Comparison of ENCODE assay signal across 10 mouse cellular contexts in genomic region chr19:36112007-36112406, GRCm38 (mm10). TPM values are rescaled to one million over a fixed set of nuclear protein-coding genes. Genes with fewer than 3 reads are reported as not detected.
DNase-seq lines count a peak whose midpoint lies in the region; ATAC-seq lines count a peak whose summit lies in the region.
"Had no signal": no experiment of that assay in that cellular context is flagged by ENCODE, and none has a peak within 500 bp of the region (broad histone marks: within the 10 kb centered on the region; RNA-seq: fewer than 3 reads in every experiment).

No protein-coding gene starts in this region.

- peak overlapping the region; percentile 7; the same call in 1 of the 2 replicates for H3K27ac ChIP-seq in heart, embryonic 12.5 days (ENCODE audit: poor library complexity, severe bottlenecking)
- H3K27ac ChIP-seq in embryonic facial prominence, embryonic 13.5 days = no peak overlapping the region
- no peak overlapping the region for H3K27ac ChIP-seq in hindbrain, embryonic 14.5 days
- H3K27ac ChIP-seq in midbrain, embryonic 15.5 days = no peak overlapping the region

- ATAC-seq in heart, embryonic 12.5 days (ENCODE audit: insufficient number of reproducible peaks, low FRiP score) = no peak
- ATAC-seq in embryonic facial prominence, embryonic 13.5 days (ENCODE audit: insufficient number of reproducible peaks, insufficient read depth, low FRiP score, low TSS enrichment, low read depth) = no peak
- ATAC-seq in hindbrain, embryonic 14.5 days (ENCODE audit: low FRiP score) = peak; percentile 38; the same call in 1 of the 2 replicates
- ATAC-seq in midbrain, embryonic 15.5 days (replicated peaks) = peak; percentile 42; the same call in 1 of the 2 replicates
- no peak for ATAC-seq in erythroid progenitor cell, adult 5-6 weeks (replicated peaks; ENCODE audit: low FRiP score, poor library complexity, severe bottlenecking)

- intact Hi-C loops in heart, postnatal 25 days (cut with DNase I) = loop anchor here (5.0 to 10.0 kb wide), 3 partner anchors 65 to 443 kb away; partner anchors contain the start of genes Hectd2 and Pcgf5

- WGBS in heart, embryonic 12.5 days = 50% methylated on average over 17 of the region's 17 CpGs
- 60% methylated on average over 17 of the region's 17 CpGs for WGBS in embryonic facial prominence, embryonic 13.5 days
- 47% methylated on average over 17 of the region's 17 CpGs for WGBS in hindbrain, embryonic 14.5 days
- WGBS in midbrain, embryonic 15.5 days = 48% methylated on average over 17 of the region's 17 CpGs

- no peaks in the 10 kb centered on the region for H3K27me3 ChIP-seq in heart, embryonic 12.5 days (replicated peaks)
- no peaks in the 10 kb centered on the region for H3K27me3 ChIP-seq in embryonic facial prominence, embryonic 13.5 days
- H3K27me3 ChIP-seq in hindbrain, embryonic 14.5 days (ENCODE audit: control insufficient read depth, insufficient read depth, low read length) = no peaks in the 10 kb centered on the region
- no peaks in the 10 kb centered on the region for H3K27me3 ChIP-seq in midbrain, embryonic 15.5 days (replicated peaks)

- H3K4me2 ChIP-seq in heart, embryonic 12.5 days = no peak overlapping the region
- peak overlapping the region; percentile 33; the same call in 1 of the 2 replicates for H3K4me2 ChIP-seq in embryonic facial prominence, embryonic 13.5 days
- peak overlapping the region; percentile 49 for H3K4me2 ChIP-seq in hindbrain, embryonic 14.5 days (replicated peaks)
- peak overlapping the region; percentile 31 for H3K4me2 ChIP-seq in midbrain, embryonic 15.5 days

- no peaks in the 10 kb centered on the region for H3K9me3 ChIP-seq in heart, embryonic 12.5 days (replicated peaks)
- H3K9me3 ChIP-seq in embryonic facial prominence, embryonic 13.5 days = no peaks in the 10 kb centered on the region
- no peaks in the 10 kb centered on the region for H3K9me3 ChIP-seq in hindbrain, embryonic 14.5 days (ENCODE audit: control insufficient read depth, low read length)
- no peaks in the 10 kb centered on the region for H3K9me3 ChIP-seq in midbrain, embryonic 15.5 days
- H3K9me3 ChIP-seq: G1E had no signal

- H3K4me3 ChIP-seq in heart, embryonic 12.5 days = no peak overlapping the region
- no peak overlapping the region for H3K4me3 ChIP-seq in embryonic facial prominence, embryonic 13.5 days
- H3K4me3 ChIP-seq in hindbrain, embryonic 14.5 days (replicated peaks; ENCODE audit: low read length) = peak overlapping the region; percentile 15; the same call in 1 of the 2 replicates
- no peak overlapping the region for H3K4me3 ChIP-seq in midbrain, embryonic 15.5 days

- peaks cover 13% of the 10 kb centered on the region; the same call in 1 of the 2 replicates for H3K36me3 ChIP-seq in heart, embryonic 12.5 days
- H3K36me3 ChIP-seq in embryonic facial prominence, embryonic 13.5 days = no peaks in the 10 kb centered on the region
- H3K36me3 ChIP-seq in hindbrain, embryonic 14.5 days (replicated peaks; ENCODE audit: control insufficient read depth, insufficient read depth) = no peaks in the 10 kb centered on the region
- no peaks in the 10 kb centered on the region for H3K36me3 ChIP-seq in midbrain, embryonic 15.5 days (replicated peaks)

- no peak overlapping the region for H3K9ac ChIP-seq in heart, embryonic 12.5 days
- no peak overlapping the region for H3K9ac ChIP-seq in embryonic facial prominence, embryonic 13.5 days
- peak overlapping the region; percentile 34; the same call in 1 of the 2 replicates for H3K9ac ChIP-seq in hindbrain, embryonic 14.5 days
- no peak overlapping the region for H3K9ac ChIP-seq in midbrain, embryonic 15.5 days

- peaks cover 22% of the 10 kb centered on the region for H3K4me1 ChIP-seq in heart, embryonic 12.5 days (replicated peaks)
- H3K4me1 ChIP-seq in embryonic facial prominence, embryonic 13.5 days = peaks cover 6% of the 10 kb centered on the region; the same call in 1 of the 2 replicates
- no peaks in the 10 kb centered on the region for H3K4me1 ChIP-seq in hindbrain, embryonic 14.5 days (replicated peaks; ENCODE audit: control insufficient read depth, insufficient read depth, low read length)
- 0 out of 2 replicates have a peak, but pooled peaks cover 2% of the 10 kb centered on the region for H3K4me1 ChIP-seq in midbrain, embryonic 15.5 days

- no peak for DNase-seq in heart, postnatal 25 days (ENCODE audit: low spot score)
- DNase-seq in hindbrain, embryonic 14.5 days (ENCODE audit: low spot score) = no peak
- DNase-seq in adrenal gland, postnatal 36 days = no peak
- DNase-seq in kidney, postnatal 4 days = no peak
- DNase-seq: kidney, postnatal 14 days had no signal

RNA-seq across cellular contexts. Expression of gene Ankrd1, which starts 7.9 kb away (rescaled TPM):
- 493 and 506 TPM in 2 replicates for polyA plus RNA-seq in heart, embryonic 12.5 days (2016; fragmentation: Nextera tagmentation; extraction: Ambion mirVana)
- total RNA-seq in heart, postnatal 25 days (2021) = 100 to 1,000 TPM; 411 to 470 TPM
- polyA plus RNA-seq in embryonic facial prominence, embryonic 13.5 days (2015; fragmentation: Nextera tagmentation; extraction: Ambion mirVana) = 0.51 and 1.5 TPM in 2 replicates
- 0.10 and 0.20 TPM in 2 replicates for polyA plus RNA-seq in hindbrain, embryonic 14.5 days (2014; fragmentation: Nextera tagmentation; extraction: Ambion mirVana)
- polyA plus RNA-seq in midbrain, embryonic 15.5 days (2015; fragmentation: Nextera tagmentation; extraction: Ambion mirVana) = 0.18 TPM in 1 of 2 replicates, not detected in the other
- total RNA-seq in adrenal gland, postnatal 36 days (2021) = not detected
- not detected in 2 replicates for total RNA-seq in erythroid progenitor cell, adult 5-6 weeks (2015; ENCODE audit: low replicate concordance)
- not detected in 2 replicates for total RNA-seq in erythroid progenitor cell, adult 5-6 weeks (2017; ENCODE audit: low replicate concordance)
- polyA plus RNA-seq: G1E had no signal

RNA-seq across cellular contexts. Expression of gene Rpp30, which starts 28.5 kb away (rescaled TPM):
- polyA plus RNA-seq in heart, embryonic 12.5 days (2016; fragmentation: Nextera tagmentation; extraction: Ambion mirVana) = 52.2 and 60.8 TPM in 2 replicates
- 10 to 100 TPM; 14.3 to 15.7 TPM for total RNA-seq in heart, postnatal 25 days (2021)
- 71.7 and 73.2 TPM in 2 replicates for polyA plus RNA-seq in embryonic facial prominence, embryonic 13.5 days (2015; fragmentation: Nextera tagmentation; extraction: Ambion mirVana)
- 68.0 and 69.7 TPM in 2 replicates for polyA plus RNA-seq in hindbrain, embryonic 14.5 days (2014; fragmentation: Nextera tagmentation; extraction: Ambion mirVana)
- polyA plus RNA-seq in midbrain, embryonic 15.5 days (2015; fragmentation: Nextera tagmentation; extraction: Ambion mirVana) = 60.3 and 64.4 TPM in 2 replicates
- 10 to 100 TPM; 13.8 to 17.0 TPM for total RNA-seq in adrenal gland, postnatal 36 days (2021)
- total RNA-seq in erythroid progenitor cell, adult 5-6 weeks (2015; ENCODE audit: low replicate concordance) = 35.0 and 36.5 TPM in 2 replicates
- total RNA-seq in erythroid progenitor cell, adult 5-6 weeks (2017; ENCODE audit: low replicate concordance) = 9.8 and 14.8 TPM in 2 replicates

RNA-seq across cellular contexts. Expression of gene Htr7, which starts 54.7 kb away (rescaled TPM):
- polyA plus RNA-seq in heart, embryonic 12.5 days (2016; fragmentation: Nextera tagmentation; extraction: Ambion mirVana) = 0.18 TPM in 1 of 2 replicates, not detected in the other
- total RNA-seq in heart, postnatal 25 days (2021) = under 1 TPM; 0.47 to 0.59 TPM
- polyA plus RNA-seq in embryonic facial prominence, embryonic 13.5 days (2015; fragmentation: Nextera tagmentation; extraction: Ambion mirVana) = 0.76 and 1.2 TPM in 2 replicates
- 16.4 and 20.8 TPM in 2 replicates for polyA plus RNA-seq in hindbrain, embryonic 14.5 days (2014; fragmentation: Nextera tagmentation; extraction: Ambion mirVana)
- polyA plus RNA-seq in midbrain, embryonic 15.5 days (2015; fragmentation: Nextera tagmentation; extraction: Ambion mirVana) = 8.5 and 8.7 TPM in 2 replicates
- under 1 TPM in 1 of 2 experiments, not detected in 1; 0.20 TPM for total RNA-seq in adrenal gland, postnatal 36 days (2021)
- total RNA-seq in erythroid progenitor cell, adult 5-6 weeks (2015; ENCODE audit: low replicate concordance) = not detected in 2 replicates
- not detected in 2 replicates for total RNA-seq in erythroid progenitor cell, adult 5-6 weeks (2017; ENCODE audit: low replicate concordance)
- polyA plus RNA-seq: G1E had no signal

Comparison
In these comparisons a context has a peak if more than half of its experiments do, and no peak if none do; other contexts are left out.
1. ATAC-seq: peak in hindbrain, embryonic 14.5 days (single experiment) and midbrain, embryonic 15.5 days (single experiment); none in heart, embryonic 12.5 days (single experiment), embryonic facial prominence, embryonic 13.5 days (single experiment) and erythroid progenitor cell, adult 5-6 weeks (single experiment).
2. RNA of gene Ankrd1, which starts 7.9 kb away (polyA plus RNA-seq): 493 to 506 TPM in heart, embryonic 12.5 days; 0.51 to 1.5 TPM in embryonic facial prominence, embryonic 13.5 days, 0.10 to 0.20 TPM in hindbrain, embryonic 14.5 days and 0.18 TPM in midbrain, embryonic 15.5 days; every median in the first group is over 100 times any median in the second.